Mouse (Mus musculus): Measurements from ENCODE around the gene Fgf12. TPM values are rescaled to one million over a fixed set of nuclear protein-coding genes. Genes with fewer than 3 reads are reported as not detected.

The Fgf12 gene
- polyA plus RNA-seq, 2 experiments = 0.06 TPM; not detected in 1

DNA sequence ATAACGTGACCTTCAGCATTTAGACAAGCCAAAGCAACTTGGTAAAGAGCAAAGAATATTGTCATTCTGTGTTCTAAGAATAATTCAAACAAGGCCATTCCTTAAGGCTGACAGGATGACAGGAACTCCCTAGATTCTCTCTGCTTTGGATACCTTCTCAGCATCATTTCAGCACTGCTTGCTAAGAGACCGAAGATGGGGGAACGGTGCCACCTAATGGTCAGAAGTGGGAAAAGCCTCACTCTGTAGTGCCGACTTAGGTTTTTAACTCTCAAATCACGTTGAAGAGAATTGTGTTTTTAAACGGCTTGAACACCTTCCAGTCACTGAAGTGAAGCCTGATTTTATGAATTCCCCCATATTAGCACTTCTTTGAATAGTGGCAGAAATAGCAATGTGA is 262.4 kb downstream of the Fgf12 start:
- TF ChIP-seq CTCF (IDR thresholded peaks at IDR 0.05; ENCODE audit: low read depth) (peak; percentile 56), EP300 (IDR thresholded peaks at IDR 0.05; ENCODE audit: low read depth) (no peak)
- no peaks in the 10 kb centered on the region for H3K36me3 ChIP-seq (replicated peaks; ENCODE audit: control insufficient read depth, insufficient read depth, low read depth)
- WGBS (ENCODE audit: insufficient replicate concordance) = 9% methylated on average over 6 of the region's 6 CpGs
- peak in 2 of 3 experiments; percentile 2 to 6 for DNase-seq (ENCODE audit: low read depth in 3 of 3, low spot score in 3 of 3)
- no peaks in the 10 kb centered on the region for H3K27me3 ChIP-seq (ENCODE audit: control insufficient read depth, insufficient read depth, low read length)
- no peak for ATAC-seq (ENCODE audit: insufficient read depth)
- H3K4me3 ChIP-seq (ENCODE audit: insufficient read depth in 1 of 2, low read depth in 2 of 2, low read length in 2 of 2) = no peak overlapping the region
- H3K4me1 ChIP-seq (replicated peaks; ENCODE audit: control insufficient read depth in 2 of 2, insufficient read depth in 2 of 2, low read length in 1 of 2) = no peaks in the 10 kb centered on the region
- H3K27ac ChIP-seq = no peak overlapping the region
- no peak overlapping the region for H3K9ac ChIP-seq (replicated peaks)
- H3K9me3 ChIP-seq (ENCODE audit: control insufficient read depth, low read length) = no peaks in the 10 kb centered on the region
- no peak overlapping the region for H3K4me2 ChIP-seq (ENCODE audit: low read depth)

DNA sequence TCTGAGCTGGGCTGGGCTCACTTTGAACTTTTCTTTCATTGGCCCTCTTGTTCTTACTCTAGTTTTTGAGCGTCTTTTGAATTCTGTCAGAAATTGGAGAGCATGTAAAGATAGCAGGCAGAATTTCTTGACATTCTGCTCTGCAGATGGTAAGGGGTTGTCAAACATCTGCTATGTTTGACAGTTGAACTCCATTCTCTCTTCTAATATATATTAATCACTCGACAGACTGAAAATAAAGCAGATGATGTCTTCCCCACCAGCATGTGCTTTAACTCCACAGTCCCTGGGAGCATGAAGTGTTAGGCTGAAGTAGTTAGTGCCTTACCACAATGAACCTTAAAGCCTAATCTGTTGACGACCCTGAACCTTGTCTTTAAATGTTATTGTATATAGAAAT is 267.9 kb downstream of the Fgf12 start:
- ATAC-seq (ENCODE audit: insufficient read depth) = no peak
- 64% methylated on average over 3 of the region's 3 CpGs for WGBS (ENCODE audit: insufficient replicate concordance)

DNA sequence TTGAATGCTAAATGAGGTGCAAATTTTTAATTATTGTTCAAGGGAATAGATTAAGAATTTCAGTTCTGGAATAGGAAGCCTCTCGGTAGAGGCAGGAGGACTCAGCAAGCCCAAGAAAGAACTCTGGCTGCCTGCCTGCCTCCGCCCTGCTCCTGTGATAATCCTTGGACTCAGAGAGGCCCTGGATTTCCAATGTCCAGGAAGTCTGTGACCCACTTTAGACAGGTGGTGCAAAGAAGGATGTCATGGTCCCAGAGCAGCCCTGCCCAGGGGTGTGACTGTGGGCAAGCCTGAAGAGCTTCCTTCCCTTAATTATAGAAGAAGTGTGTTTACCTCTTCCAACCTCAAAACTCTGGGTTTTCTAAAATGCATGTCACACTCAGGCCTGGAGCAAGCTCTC is 273.8 kb downstream of the Fgf12 start:
- WGBS (ENCODE audit: insufficient replicate concordance) = 75% methylated on average over 2 of the region's 2 CpGs

More for the DNA sequence above, 267.9 kb downstream of the Fgf12 start:
- H3K9ac ChIP-seq (replicated peaks) = no peak overlapping the region
- no peak overlapping the region for H3K4me2 ChIP-seq (ENCODE audit: low read depth)
- no peak overlapping the region for H3K4me3 ChIP-seq (ENCODE audit: insufficient read depth in 1 of 2, low read depth in 2 of 2, low read length in 2 of 2)
- no peak for DNase-seq (ENCODE audit: low read depth in 3 of 3, low spot score in 3 of 3)
- no peaks in the 10 kb centered on the region for H3K4me1 ChIP-seq (replicated peaks; ENCODE audit: control insufficient read depth in 2 of 2, insufficient read depth in 2 of 2, low read length in 1 of 2)
- TF ChIP-seq EP300 (IDR thresholded peaks at IDR 0.05; ENCODE audit: low read depth) (no peak), CTCF (IDR thresholded peaks at IDR 0.05; ENCODE audit: low read depth) (no peak)
- H3K9me3 ChIP-seq (ENCODE audit: control insufficient read depth, low read length) = no peaks in the 10 kb centered on the region
- no peaks in the 10 kb centered on the region for H3K36me3 ChIP-seq (replicated peaks; ENCODE audit: control insufficient read depth, insufficient read depth, low read depth)
- H3K27ac ChIP-seq = no peak overlapping the region
- H3K27me3 ChIP-seq (ENCODE audit: control insufficient read depth, insufficient read depth, low read length) = no peaks in the 10 kb centered on the region

DNA sequence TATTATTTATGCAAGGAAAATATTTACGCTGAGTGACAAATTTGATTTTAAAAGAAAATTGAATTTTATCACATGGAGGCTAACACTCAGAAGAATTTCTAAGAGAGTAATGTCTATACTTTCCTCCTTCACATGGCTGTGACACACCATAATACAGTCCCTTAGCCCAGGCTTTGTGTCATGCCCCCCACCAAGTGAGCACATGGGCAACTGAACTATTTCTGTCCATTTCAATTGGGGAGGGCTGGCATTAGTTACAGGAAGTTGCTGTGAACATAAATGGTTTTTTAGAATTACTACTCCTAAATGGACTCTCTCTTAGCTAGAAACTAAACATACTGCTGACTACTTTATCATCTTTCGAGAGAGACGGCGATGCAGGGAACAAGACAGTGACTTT is 276.2 kb downstream of the Fgf12 start:
- Histone ChIP-seq H3K4me2 (ENCODE audit: low read depth) (no peak overlapping the region), H3K27me3 (ENCODE audit: control insufficient read depth, insufficient read depth, low read length) (no peaks in the 10 kb centered on the region), H3K9ac (replicated peaks) (no peak overlapping the region), H3K4me1 (replicated peaks; ENCODE audit: control insufficient read depth in 2 of 2, insufficient read depth in 2 of 2, low read length in 1 of 2) (no peaks in the 10 kb centered on the region), H3K9me3 (ENCODE audit: control insufficient read depth, low read length) (no peaks in the 10 kb centered on the region), H3K36me3 (replicated peaks; ENCODE audit: control insufficient read depth, insufficient read depth, low read depth) (no peaks in the 10 kb centered on the region), H3K27ac (no peak overlapping the region), H3K4me3 (ENCODE audit: insufficient read depth in 1 of 2, low read depth in 2 of 2, low read length in 2 of 2) (no peak overlapping the region)
- DNase-seq (ENCODE audit: low read depth in 3 of 3, low spot score in 3 of 3) (no peak), ATAC-seq (ENCODE audit: insufficient read depth) (no peak)
- 73% methylated on average over 4 of the region's 4 CpGs for WGBS (ENCODE audit: insufficient replicate concordance)
- no peak for TF ChIP-seq CTCF (IDR thresholded peaks at IDR 0.05; ENCODE audit: low read depth)
- TF ChIP-seq EP300 (IDR thresholded peaks at IDR 0.05; ENCODE audit: low read depth) = no peak

More for the DNA sequence above, 273.8 kb downstream of the Fgf12 start:
- H3K27me3 ChIP-seq (ENCODE audit: control insufficient read depth, insufficient read depth, low read length) = no peaks in the 10 kb centered on the region
- no peak overlapping the region for H3K27ac ChIP-seq
- H3K4me1 ChIP-seq (replicated peaks; ENCODE audit: control insufficient read depth in 2 of 2, insufficient read depth in 2 of 2, low read length in 1 of 2) = no peaks in the 10 kb centered on the region
- ATAC-seq (ENCODE audit: insufficient read depth) (no peak), DNase-seq (ENCODE audit: low read depth in 3 of 3, low spot score in 3 of 3) (no peak)
- TF ChIP-seq EP300 (IDR thresholded peaks at IDR 0.05; ENCODE audit: low read depth) = no peak
- TF ChIP-seq CTCF (IDR thresholded peaks at IDR 0.05; ENCODE audit: low read depth) = no peak
- H3K4me3 ChIP-seq (ENCODE audit: insufficient read depth in 1 of 2, low read depth in 2 of 2, low read length in 2 of 2) = no peak overlapping the region
- no peak overlapping the region for H3K9ac ChIP-seq (replicated peaks)
- H3K4me2 ChIP-seq (ENCODE audit: low read depth) = no peak overlapping the region
- H3K9me3 ChIP-seq (ENCODE audit: control insufficient read depth, low read length) = no peaks in the 10 kb centered on the region
- H3K36me3 ChIP-seq (replicated peaks; ENCODE audit: control insufficient read depth, insufficient read depth, low read depth) = no peaks in the 10 kb centered on the region

DNA sequence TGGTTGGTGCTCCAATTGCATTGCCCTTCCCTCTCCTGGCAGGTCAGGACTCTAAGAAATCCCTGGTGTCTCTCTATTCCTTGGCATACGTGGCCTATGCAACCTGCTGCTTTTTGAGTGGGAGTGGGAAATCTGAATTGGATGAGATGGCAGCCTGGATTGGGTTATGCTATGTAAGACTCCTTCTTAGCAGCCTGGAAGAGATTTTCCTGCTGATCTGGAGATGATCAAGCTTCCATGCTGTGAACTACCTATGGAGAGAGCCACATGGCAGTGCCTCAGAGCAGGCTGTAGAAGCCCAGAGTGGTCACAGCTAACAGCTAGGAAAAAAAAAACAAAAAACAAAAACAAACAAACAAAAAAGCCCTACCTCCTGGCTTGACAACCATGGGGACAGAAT is 277.3 kb downstream of the Fgf12 start:
- TF ChIP-seq CTCF (IDR thresholded peaks at IDR 0.05; ENCODE audit: low read depth) (no peak), EP300 (IDR thresholded peaks at IDR 0.05; ENCODE audit: low read depth) (no peak)
- Histone ChIP-seq H3K4me2 (ENCODE audit: low read depth) (no peak overlapping the region), H3K4me3 (ENCODE audit: insufficient read depth in 1 of 2, low read depth in 2 of 2, low read length in 2 of 2) (no peak overlapping the region), H3K36me3 (replicated peaks; ENCODE audit: control insufficient read depth, insufficient read depth, low read depth) (no peaks in the 10 kb centered on the region), H3K27me3 (ENCODE audit: control insufficient read depth, insufficient read depth, low read length) (no peaks in the 10 kb centered on the region), H3K9me3 (ENCODE audit: control insufficient read depth, low read length) (no peaks in the 10 kb centered on the region), H3K4me1 (replicated peaks; ENCODE audit: control insufficient read depth in 2 of 2, insufficient read depth in 2 of 2, low read length in 1 of 2) (no peaks in the 10 kb centered on the region), H3K27ac (no peak overlapping the region), H3K9ac (replicated peaks) (no peak overlapping the region)
- DNase-seq (ENCODE audit: low read depth in 3 of 3, low spot score in 3 of 3) (no peak), ATAC-seq (ENCODE audit: insufficient read depth) (no peak)
- WGBS (ENCODE audit: insufficient replicate concordance) = 36% methylated on average over 1 of the region's 1 CpGs

Data from liver, embryonic 14.5 days (tissue).